Mouse (Mus musculus) lung, postnatal 0 days (tissue): ENCODE measurements at regions not wholly inside any gene's neighbourhood (a gene's known extent, or its start where the extent isn't known, plus 50 kb on each side); places are given as distances from the start of the nearest gene placed in this dataset.

ENCODE experiments used
- CTCF ChIP-seq: IDR thresholded peaks from 2 replicates; pipeline ENCODE4 v1.5.1; 2016; ENCODE audit warnings: antibody characterized with exemption, mild to moderate bottlenecking
- EP300 ChIP-seq: IDR thresholded peaks from 2 replicates; pipeline ENCODE4 v1.6.1; 2016; ENCODE audit warnings: antibody characterized with exemption, mild to moderate bottlenecking, control low read depth

DNA sequence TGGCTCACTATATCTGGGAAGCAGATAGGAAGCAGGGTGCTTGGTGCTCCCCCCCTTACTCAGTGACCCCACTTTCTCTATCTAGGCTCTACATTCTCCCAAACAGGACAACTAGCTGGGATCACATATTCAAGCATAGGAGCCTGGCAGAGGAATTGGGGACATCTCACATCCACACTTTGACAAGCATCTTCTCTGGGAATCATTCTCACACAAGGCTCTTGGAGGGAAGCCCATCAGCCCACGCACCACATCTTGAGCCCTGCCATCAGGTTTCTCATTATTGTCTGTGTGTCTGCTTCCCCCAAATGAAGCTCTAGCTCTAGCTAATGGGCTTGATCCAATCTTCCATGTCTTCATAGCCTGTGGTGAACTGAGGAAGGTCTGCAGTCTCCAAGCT lies 362.4 kb upstream of the Xylt1 start:
- no peak for TF ChIP-seq CTCF
- TF ChIP-seq EP300 = no peak
